Mouse (Mus musculus): ENCODE measurements around the gene Crnkl1. TPM values are rescaled to one million over a fixed set of nuclear protein-coding genes. Genes with fewer than 3 reads are reported as not detected.

Gene Crnkl1
- 24.7 TPM in 2 replicates for polyA plus RNA-seq (2016; fragmentation: Nextera tagmentation; extraction: Ambion mirVana)

- peaks cover 10% of the 10 kb centered on the region; the same call in 1 of the 2 replicates for H3K27me3 ChIP-seq (replicated peaks)
- H3K27ac ChIP-seq = peak within 1 kb of the TSS; percentile 63
- peaks cover 30% of the 10 kb centered on the region for H3K36me3 ChIP-seq
- ATAC-seq = peak; percentile 97
- peak within 1 kb of the TSS; percentile 94 for H3K4me3 ChIP-seq
- under 1% methylated on average over 61 of the region's 61 CpGs for WGBS (ENCODE audit: insufficient replicate concordance)
- peak within 1 kb of the TSS; percentile 81 for H3K9ac ChIP-seq
- peaks cover 16% of the 10 kb centered on the region for H3K4me1 ChIP-seq
- peak within 1 kb of the TSS; percentile 73 for H3K4me2 ChIP-seq
- no peaks in the 10 kb centered on the region for H3K9me3 ChIP-seq (replicated peaks)
These were observed at the start of gene Crnkl1, which contains the start of gene Cfap61 for GRCm38 (mm10) chr2:145934339-145935231. TSS of gene Crnkl1 (minus strand) at chr2:145935014. TSS of gene Cfap61 (plus strand) at chr2:145934784.

GRCm38 (mm10) chr2:145982317-145983045 lies 47.7 kb upstream of the Crnkl1 start:
- no peaks in the 10 kb centered on the region for H3K27me3 ChIP-seq (replicated peaks)
- no peaks in the 10 kb centered on the region for H3K36me3 ChIP-seq
- no peaks in the 10 kb centered on the region for H3K4me1 ChIP-seq
- no peak overlapping the region for H3K9ac ChIP-seq
- WGBS (ENCODE audit: insufficient replicate concordance) = 67% methylated on average over 9 of the region's 9 CpGs
- no peak overlapping the region for H3K27ac ChIP-seq
- no peak overlapping the region for H3K4me2 ChIP-seq
- ATAC-seq = no peak
- no peaks in the 10 kb centered on the region for H3K9me3 ChIP-seq (replicated peaks)
- H3K4me3 ChIP-seq = no peak overlapping the region

- H3K27ac ChIP-seq = no peak overlapping the region
- H3K27me3 ChIP-seq (replicated peaks) = no peaks in the 10 kb centered on the region
- no peak for ATAC-seq
- no peaks in the 10 kb centered on the region for H3K36me3 ChIP-seq
- no peaks in the 10 kb centered on the region for H3K9me3 ChIP-seq (replicated peaks)
- H3K4me2 ChIP-seq = no peak overlapping the region
- H3K4me3 ChIP-seq = no peak overlapping the region
- no peak overlapping the region for H3K9ac ChIP-seq
- 62% methylated on average over 6 of the region's 6 CpGs for WGBS (ENCODE audit: insufficient replicate concordance)
- no peaks in the 10 kb centered on the region for H3K4me1 ChIP-seq
These were observed 46.9 kb upstream of the Crnkl1 start for GRCm38 (mm10) chr2:145981699-145982112.

- no peaks in the 10 kb centered on the region for H3K4me1 ChIP-seq
- WGBS (ENCODE audit: insufficient replicate concordance) = 59% methylated on average over 9 of the region's 9 CpGs
- no peak for ATAC-seq
- no peaks in the 10 kb centered on the region for H3K36me3 ChIP-seq
- H3K9me3 ChIP-seq (replicated peaks) = no peaks in the 10 kb centered on the region
- no peak overlapping the region for H3K27ac ChIP-seq
- H3K4me3 ChIP-seq = no peak overlapping the region
- no peak overlapping the region for H3K4me2 ChIP-seq
- no peak overlapping the region for H3K9ac ChIP-seq
- no peaks in the 10 kb centered on the region for H3K27me3 ChIP-seq (replicated peaks)
These were observed 46.1 kb upstream of the Crnkl1 start for GRCm38 (mm10) chr2:145980881-145981280.

- H3K4me3 ChIP-seq = no peak overlapping the region
- WGBS (ENCODE audit: insufficient replicate concordance) = 76% methylated on average over 4 of the region's 4 CpGs
- no peaks in the 10 kb centered on the region for H3K9me3 ChIP-seq (replicated peaks)
- no peaks in the 10 kb centered on the region for H3K27me3 ChIP-seq (replicated peaks)
- H3K36me3 ChIP-seq = no peaks in the 10 kb centered on the region
- H3K27ac ChIP-seq = no peak overlapping the region
- H3K4me2 ChIP-seq = no peak overlapping the region
- no peak for ATAC-seq
- no peaks in the 10 kb centered on the region for H3K4me1 ChIP-seq
- no peak overlapping the region for H3K9ac ChIP-seq
These were observed 44.8 kb upstream of the Crnkl1 start for GRCm38 (mm10) chr2:145979616-145980015.

GRCm38 (mm10) chr2:145972571-145972970 lies 37.8 kb upstream of the Crnkl1 start:
- H3K9ac ChIP-seq = no peak overlapping the region
- WGBS (ENCODE audit: insufficient replicate concordance) = 95% methylated on average over 4 of the region's 4 CpGs
- no peaks in the 10 kb centered on the region for H3K27me3 ChIP-seq (replicated peaks)
- ATAC-seq = no peak
- H3K4me1 ChIP-seq = no peaks in the 10 kb centered on the region
- no peak overlapping the region for H3K27ac ChIP-seq
- H3K36me3 ChIP-seq = no peaks in the 10 kb centered on the region
- H3K4me2 ChIP-seq = no peak overlapping the region
- no peak overlapping the region for H3K4me3 ChIP-seq
- H3K9me3 ChIP-seq (replicated peaks) = no peaks in the 10 kb centered on the region

GRCm38 (mm10) chr2:145971237-145972010 lies 36.6 kb upstream of the Crnkl1 start:
- WGBS (ENCODE audit: insufficient replicate concordance) = 80% methylated on average over 20 of the region's 20 CpGs
- ATAC-seq = no peak
- no peak overlapping the region for H3K9ac ChIP-seq
- no peaks in the 10 kb centered on the region for H3K4me1 ChIP-seq
- no peak overlapping the region for H3K27ac ChIP-seq
- H3K4me2 ChIP-seq = no peak overlapping the region
- no peaks in the 10 kb centered on the region for H3K36me3 ChIP-seq
- no peaks in the 10 kb centered on the region for H3K27me3 ChIP-seq (replicated peaks)
- H3K9me3 ChIP-seq (replicated peaks) = no peaks in the 10 kb centered on the region
- H3K4me3 ChIP-seq = no peak overlapping the region

- Histone ChIP-seq H3K4me3 (no peak overlapping the region), H3K4me1 (no peaks in the 10 kb centered on the region), H3K4me2 (no peak overlapping the region), H3K9ac (no peak overlapping the region), H3K27me3 (replicated peaks) (no peaks in the 10 kb centered on the region), H3K9me3 (replicated peaks) (no peaks in the 10 kb centered on the region), H3K36me3 (no peaks in the 10 kb centered on the region), H3K27ac (no peak overlapping the region)
- ATAC-seq = no peak
- 74% methylated on average over 12 of the region's 12 CpGs for WGBS (ENCODE audit: insufficient replicate concordance)
These were observed 35.9 kb upstream of the Crnkl1 start for GRCm38 (mm10) chr2:145970751-145971150.

- H3K9me3 ChIP-seq (replicated peaks) = no peaks in the 10 kb centered on the region
- ATAC-seq = no peak
These were observed 27.0 kb upstream of the Crnkl1 start for GRCm38 (mm10) chr2:145961861-145962260.

GRCm38 (mm10) chr2:145958551-145958950 lies 23.7 kb upstream of the Crnkl1 start:
- H3K4me1 ChIP-seq = no peaks in the 10 kb centered on the region
- WGBS (ENCODE audit: insufficient replicate concordance) = 84% methylated on average over 7 of the region's 7 CpGs
- no peaks in the 10 kb centered on the region for H3K36me3 ChIP-seq
- ATAC-seq = no peak
- H3K9me3 ChIP-seq (replicated peaks) = no peaks in the 10 kb centered on the region
- no peak overlapping the region for H3K4me3 ChIP-seq
- no peaks in the 10 kb centered on the region for H3K27me3 ChIP-seq (replicated peaks)
- H3K9ac ChIP-seq = no peak overlapping the region
- no peak overlapping the region for H3K27ac ChIP-seq
- H3K4me2 ChIP-seq = no peak overlapping the region

More at GRCm38 (mm10) chr2:145961861-145962260, 27.0 kb upstream of the Crnkl1 start:
- no peak overlapping the region for H3K4me3 ChIP-seq
- no peak overlapping the region for H3K9ac ChIP-seq
- no peaks in the 10 kb centered on the region for H3K4me1 ChIP-seq
- H3K27me3 ChIP-seq (replicated peaks) = no peaks in the 10 kb centered on the region
- no peak overlapping the region for H3K4me2 ChIP-seq
- no peaks in the 10 kb centered on the region for H3K36me3 ChIP-seq
- WGBS (ENCODE audit: insufficient replicate concordance) = 69% methylated on average over 5 of the region's 5 CpGs
- no peak overlapping the region for H3K27ac ChIP-seq

- no peak overlapping the region for H3K27ac ChIP-seq
- H3K9ac ChIP-seq = no peak overlapping the region
- no peaks in the 10 kb centered on the region for H3K27me3 ChIP-seq (replicated peaks)
- ATAC-seq = no peak
- WGBS (ENCODE audit: insufficient replicate concordance) = 75% methylated on average over 6 of the region's 6 CpGs
- H3K36me3 ChIP-seq = no peaks in the 10 kb centered on the region
- H3K4me2 ChIP-seq = no peak overlapping the region
- no peaks in the 10 kb centered on the region for H3K9me3 ChIP-seq (replicated peaks)
- H3K4me1 ChIP-seq = no peaks in the 10 kb centered on the region
- no peak overlapping the region for H3K4me3 ChIP-seq
These were observed 23.3 kb upstream of the Crnkl1 start for GRCm38 (mm10) chr2:145958097-145958496.

Measured in liver, embryonic 12.5 days (tissue).